Mouse (Mus musculus) embryonic fibroblast, embryonic 13.5 days (primary cell): ENCODE measurements at regions not wholly inside any gene's neighbourhood (a gene's known extent, or its start where the extent isn't known, plus 50 kb on each side); places are given as distances from the start of the nearest gene placed in this dataset.

Experiments
- CTCF ChIP-seq: IDR thresholded peaks from 2 replicates; pipeline ENCODE4 v1.5.1; 2011; ENCODE audit warnings: mild to moderate bottlenecking, control low read depth, low read length, moderate library complexity, borderline replicate concordance; ENCODE audit not compliant: insufficient read depth
- POLR2A ChIP-seq: IDR thresholded peaks from 2 replicates; pipeline ENCODE4 v1.6.1; 2011; ENCODE audit warnings: low read depth, mild to moderate bottlenecking, control low read depth, low read length, moderate library complexity

GRCm38 (mm10) chr3:34860877-34861649, 210.9 kb downstream of the Sox2 start:
- no peak for TF ChIP-seq POLR2A
- no peak for TF ChIP-seq CTCF
